Mouse (Mus musculus) bone marrow, adult 2 months (tissue): ENCODE measurements at regions not wholly inside any gene's neighbourhood (a gene's known extent, or its start where the extent isn't known, plus 50 kb on each side); places are given as distances from the start of the nearest gene placed in this dataset.

Source experiments
- CTCF ChIP-seq: fragments of 200-500 bp; IDR thresholded peaks from 2 replicates; pipeline ENCODE4 v1.5.1; 2011; ENCODE audit warnings: low read length, control low read depth; ENCODE audit not compliant: control insufficient read depth, insufficient read depth
- POLR2A ChIP-seq: fragments of 200-500 bp; IDR thresholded peaks from 2 replicates; pipeline ENCODE4 v1.6.1; 2011; ENCODE audit warnings: low read depth, mild to moderate bottlenecking, control low read depth, low read length, borderline replicate concordance; ENCODE audit not compliant: control insufficient read depth

- TF ChIP-seq CTCF (no peak), POLR2A (no peak)
Observed at GRCm38 (mm10) chr3:149441227-149441626, 450.9 kb upstream of the Adgrl2 start.
